Mouse (Mus musculus) forebrain, postnatal 0 days (tissue): ENCODE data around the gene Gapdh. TPM values are rescaled to one million over a fixed set of nuclear protein-coding genes. Genes with fewer than 3 reads are reported as not detected.
A peak's percentile ranks its signal among the peaks of the same experiment; 100 is the strongest.

Source experiments
- ATAC-seq: fragments of 200-750 bp; cut with Nextera tagmentation; 2 replicates; pipeline ENCODE4 v1.8.0; 2017; ENCODE audit warnings: mild to moderate bottlenecking, moderate library complexity
- DNase-seq: peaks from one replicate; pipeline ENCODE4 v3.0.0-alpha.2; 2015
- H3K27ac ChIP-seq: fragments of 300-500 bp; sonication (generic); 2 replicates; pipeline ENCODE4 v1.5.1; 2014; ENCODE audit warnings: low read depth, mild to moderate bottlenecking, antibody characterized with exemption, low read length, moderate library complexity, mixed read lengths
- H3K27me3 ChIP-seq: fragments of 300-500 bp; sonication (generic); 2 replicates; pipeline ENCODE4 v1.6.1; 2014; ENCODE audit warnings: mild to moderate bottlenecking, low read length, mixed read lengths; ENCODE audit not compliant: insufficient read depth
- H3K36me3 ChIP-seq: fragments of 300-500 bp; sonication (generic); 2 replicates; pipeline ENCODE4 v1.6.1; 2014; ENCODE audit warnings: mild to moderate bottlenecking, moderate library complexity; ENCODE audit not compliant: insufficient read depth
- H3K4me1 ChIP-seq: fragments of 300-500 bp; sonication (generic); 2 replicates; pipeline ENCODE4 v1.6.1; 2014; ENCODE audit warnings: antibody characterized with exemption; ENCODE audit not compliant: insufficient read depth
- H3K4me2 ChIP-seq: fragments of 300-500 bp; sonication (generic); 2 replicates; pipeline ENCODE4 v1.6.1; 2014; ENCODE audit warnings: low read depth, mild to moderate bottlenecking, moderate library complexity
- H3K4me3 ChIP-seq: fragments of 300-500 bp; sonication (generic); 2 replicates; pipeline ENCODE4 v1.5.1; 2014; ENCODE audit warnings: low read depth, low read length, mixed read lengths
- H3K9ac ChIP-seq: fragments of 300-500 bp; sonication (generic); 2 replicates; pipeline ENCODE4 v1.6.1; 2014; ENCODE audit warnings: mild to moderate bottlenecking
- H3K9me3 ChIP-seq: fragments of 300-500 bp; sonication (generic); 2 replicates; pipeline ENCODE4 v1.6.1; 2016; ENCODE audit warnings: low read length
- CTCF ChIP-seq: sonication (generic); IDR thresholded peaks from 2 replicates; pipeline ENCODE4 v1.5.1; 2016; ENCODE audit warnings: antibody characterized with exemption, control low read depth, low read depth
- WGBS: fragments of 180-500 bp; shearing (Covaris S2); extraction: QIAGEN DNeasy Blood & Tissue Kit; methylation state at CpG from one replicate; pipeline ENCODE4 v1.1.7; 2014; 5-methylcytosine and 5-hydroxymethylcytosine counted together
- polyA plus RNA-seq: library from polyadenylated mRNA; unstranded; fragments of >200 nt; fragmentation: Nextera tagmentation; extraction: Ambion mirVana; gene quantifications from 2 replicates; pipeline ENCODE4 v1.2.1, GENCODE M21; 2015
- total RNA-seq: library from RNA; depleted of rRNA; stranded (reverse); fragments of >200 nt; gene quantifications from 2 replicates; pipeline ENCODE4 v1.2.3, GENCODE M21; 2014

Gene Gapdh
- total and polyA plus RNA-seq, 2 experiments from 2014 or later, result 1,543 to 2,022 TPM

- H3K36me3 ChIP-seq, result peaks cover 54% of the 10 kb centered on the region
Observed at GRCm38 (mm10) chr6:125158944-125159492, 7.2 kb downstream of the Gapdh start.

GRCm38 (mm10) chr6:125156903-125157614, 9.2 kb downstream of the Gapdh start:
- ATAC-seq, result no peak
- H3K4me1 ChIP-seq, result no peaks in the 10 kb centered on the region
- H3K36me3 ChIP-seq, result peaks cover 72% of the 10 kb centered on the region
- no peak overlapping the region for H3K4me3 ChIP-seq
- no peak overlapping the region for H3K4me2 ChIP-seq
- H3K9ac ChIP-seq, result no peak overlapping the region
- no peak overlapping the region for H3K27ac ChIP-seq
- DNase-seq, result no peak
- no peak for TF ChIP-seq CTCF
- no peaks in the 10 kb centered on the region for H3K9me3 ChIP-seq
- H3K27me3 ChIP-seq, result no peaks in the 10 kb centered on the region
- WGBS, result 36% methylated on average over 7 of the region's 7 CpGs

More at GRCm38 (mm10) chr6:125158944-125159492, 7.2 kb downstream of the Gapdh start:
- WGBS, result 88% methylated on average over 15 of the region's 15 CpGs
- no peak overlapping the region for H3K27ac ChIP-seq
- DNase-seq (no peak), ATAC-seq (no peak)
- H3K9me3 ChIP-seq, result no peaks in the 10 kb centered on the region
- no peak overlapping the region for H3K9ac ChIP-seq
- TF ChIP-seq CTCF, result no peak
- no peaks in the 10 kb centered on the region for H3K27me3 ChIP-seq
- H3K4me3 ChIP-seq, result no peak overlapping the region
- no peak overlapping the region for H3K4me2 ChIP-seq
- peaks cover 8% of the 10 kb centered on the region for H3K4me1 ChIP-seq

- no peak overlapping the region for H3K9ac ChIP-seq
- H3K4me2 ChIP-seq, result no peak overlapping the region
- no peak overlapping the region for H3K4me3 ChIP-seq
- H3K27me3 ChIP-seq, result no peaks in the 10 kb centered on the region
- no peak for TF ChIP-seq CTCF
- 84% methylated on average over 3 of the region's 3 CpGs for WGBS
- peaks cover 74% of the 10 kb centered on the region for H3K36me3 ChIP-seq
- DNase-seq (no peak), ATAC-seq (no peak)
- no peaks in the 10 kb centered on the region for H3K4me1 ChIP-seq
- H3K9me3 ChIP-seq, result no peaks in the 10 kb centered on the region
- H3K27ac ChIP-seq, result no peak overlapping the region
Observed at GRCm38 (mm10) chr6:125156491-125156890, 9.8 kb downstream of the Gapdh start.

GRCm38 (mm10) chr6:125155262-125155661, 11.0 kb downstream of the Gapdh start:
- Histone ChIP-seq H3K27me3 (no peaks in the 10 kb centered on the region), H3K9me3 (no peaks in the 10 kb centered on the region), H3K9ac (no peak overlapping the region), H3K4me3 (no peak overlapping the region), H3K27ac (no peak overlapping the region), H3K36me3 (peaks cover 69% of the 10 kb centered on the region), H3K4me1 (no peaks in the 10 kb centered on the region), H3K4me2 (no peak overlapping the region)
- whole genome bisulfite sequencing, result 86% methylated on average over 8 of the region's 8 CpGs
- no peak for TF ChIP-seq CTCF
- DNase-seq (no peak), ATAC-seq (no peak)

- Histone ChIP-seq H3K4me3 (no peak overlapping the region), H3K27ac (no peak overlapping the region), H3K4me2 (no peak overlapping the region), H3K36me3 (peaks cover 64% of the 10 kb centered on the region), H3K9me3 (no peaks in the 10 kb centered on the region), H3K4me1 (no peaks in the 10 kb centered on the region), H3K27me3 (no peaks in the 10 kb centered on the region), H3K9ac (no peak overlapping the region)
- DNase-seq (peak; percentile 52), ATAC-seq (peak; percentile 65; the same call in 1 of the 2 replicates)
- TF ChIP-seq CTCF, result peak; percentile 54
Observed at GRCm38 (mm10) chr6:125154550-125154949, 11.7 kb downstream of the Gapdh start.

GRCm38 (mm10) chr6:125153682-125154081, 12.6 kb downstream of the Gapdh start:
- Histone ChIP-seq H3K9ac (no peak overlapping the region), H3K4me2 (no peak overlapping the region), H3K4me3 (no peak overlapping the region), H3K27ac (no peak overlapping the region), H3K4me1 (no peaks in the 10 kb centered on the region), H3K36me3 (peaks cover 58% of the 10 kb centered on the region), H3K27me3 (no peaks in the 10 kb centered on the region), H3K9me3 (no peaks in the 10 kb centered on the region)
- no peak for TF ChIP-seq CTCF
- WGBS, result 96% methylated on average over 4 of the region's 4 CpGs
- no peak for ATAC-seq
- no peak for DNase-seq

- Histone ChIP-seq H3K4me2 (no peak overlapping the region), H3K9ac (no peak overlapping the region), H3K9me3 (no peaks in the 10 kb centered on the region), H3K27me3 (no peaks in the 10 kb centered on the region), H3K4me1 (no peaks in the 10 kb centered on the region), H3K36me3 (peaks cover 54% of the 10 kb centered on the region), H3K4me3 (no peak overlapping the region), H3K27ac (no peak overlapping the region)
- ATAC-seq (no peak), DNase-seq (no peak)
- WGBS, result 78% methylated on average over 5 of the region's 5 CpGs
- no peak for TF ChIP-seq CTCF
Observed at GRCm38 (mm10) chr6:125153018-125153389, 13.3 kb downstream of the Gapdh start.
